Mouse (Mus musculus) natural killer cell, adult 2 months (primary cell): ENCODE results near the gene AL731706.1.

ENCODE experiments used
- DNase-seq, 2 experiments: peaks; one replicate each; pipeline ENCODE4 v3.0.0; 2022; ENCODE audit warnings: low spot score in 2 of 2

The AL731706.1 gene

GRCm38 (mm10) chr2:136835882-136836281, 55.3 kb downstream of the AL731706.1 start:
- DNase-seq = no peak

GRCm38 (mm10) chr2:136834715-136835075, 56.5 kb downstream of the AL731706.1 start:
- no peak for DNase-seq

- DNase-seq = no peak
Observed at GRCm38 (mm10) chr2:136833976-136834714, 57.0 kb downstream of the AL731706.1 start.

- no peak for DNase-seq
Observed at GRCm38 (mm10) chr2:136832936-136833335, 58.3 kb downstream of the AL731706.1 start.
